Mouse (Mus musculus) embryonic facial prominence, embryonic 14.5 days (tissue): ENCODE measurements around the gene Dnajc9. TPM values are rescaled to one million over a fixed set of nuclear protein-coding genes. Genes with fewer than 3 reads are reported as not detected.

Source experiments
- ATAC-seq: fragments of 200-750 bp; cut with Nextera tagmentation; 2 replicates; pipeline ENCODE4 v1.8.0; 2017; ENCODE audit warnings: low read depth, moderate number of reproducible peaks, moderate TSS enrichment
- DNase-seq: peaks from one replicate; pipeline ENCODE4 v3.0.0-alpha.2; 2015; ENCODE audit warnings: low spot score
- H3K27ac ChIP-seq: fragments of 300-500 bp; sonication (generic); replicated peaks from 2 replicates; pipeline ENCODE4 v1.5.1; 2014; ENCODE audit warnings: low read depth, mild to moderate bottlenecking, low read length, moderate library complexity
- H3K27me3 ChIP-seq: fragments of 300-500 bp; sonication (generic); replicated peaks from 2 replicates; pipeline ENCODE4 v1.6.1; 2014; ENCODE audit warnings: low read length; ENCODE audit not compliant: control insufficient read depth, insufficient read depth
- H3K36me3 ChIP-seq: fragments of 300-500 bp; sonication (generic); 2 replicates; pipeline ENCODE4 v1.6.1; 2014; ENCODE audit warnings: low read length, mixed read lengths; ENCODE audit not compliant: control insufficient read depth, insufficient read depth
- H3K4me1 ChIP-seq: fragments of 300-500 bp; sonication (generic); 2 replicates; pipeline ENCODE4 v1.6.1; 2014; ENCODE audit warnings: antibody characterized with exemption, low read length; ENCODE audit not compliant: control insufficient read depth, insufficient read depth
- H3K4me2 ChIP-seq: fragments of 300-500 bp; sonication (generic); 2 replicates; pipeline ENCODE4 v1.6.1; 2014; ENCODE audit warnings: low read depth, mild to moderate bottlenecking, low read length, moderate library complexity, mixed read lengths
- H3K4me3 ChIP-seq: fragments of 300-500 bp; sonication (generic); 2 replicates; pipeline ENCODE4 v1.5.1; 2014; ENCODE audit warnings: low read depth, mild to moderate bottlenecking, low read length
- H3K9ac ChIP-seq: fragments of 300-500 bp; sonication (generic); 2 replicates; pipeline ENCODE4 v1.6.1; 2014; ENCODE audit warnings: low read depth, mild to moderate bottlenecking, low read length, moderate library complexity, mixed read lengths
- H3K9me3 ChIP-seq: fragments of 300-500 bp; sonication (generic); 2 replicates; pipeline ENCODE4 v1.6.1; 2016; ENCODE audit warnings: low read length; ENCODE audit not compliant: control insufficient read depth
- WGBS: fragments of 180-500 bp; shearing (Covaris S2); extraction: QIAGEN DNeasy Blood & Tissue Kit; methylation state at CpG from one replicate; pipeline ENCODE4 v1.1.7; 2014; 5-methylcytosine and 5-hydroxymethylcytosine counted together
- polyA plus RNA-seq: library from polyadenylated mRNA; unstranded; fragments of >200 nt; fragmentation: Nextera tagmentation; extraction: Ambion mirVana; gene quantifications from 2 replicates; pipeline ENCODE4 v1.2.1, GENCODE M21; 2014

The Dnajc9 gene
- polyA plus RNA-seq, 1 experiment from 2014 or later = 141 TPM

- H3K4me3 ChIP-seq = no peak overlapping the region
- WGBS = 43% methylated on average over 4 of the region's 4 CpGs
- no peaks in the 10 kb centered on the region for H3K27me3 ChIP-seq
- no peak overlapping the region for H3K9ac ChIP-seq
- H3K4me2 ChIP-seq = no peak overlapping the region
- no peak for ATAC-seq
- no peaks in the 10 kb centered on the region for H3K4me1 ChIP-seq
- DNase-seq = no peak
- H3K27ac ChIP-seq = no peak overlapping the region
- H3K36me3 ChIP-seq = no peaks in the 10 kb centered on the region
- no peaks in the 10 kb centered on the region for H3K9me3 ChIP-seq
Observed at GRCm38 (mm10) chr14:20398864-20399263, 10.2 kb upstream of the Dnajc9 start.

- no peaks in the 10 kb centered on the region for H3K4me1 ChIP-seq
- ATAC-seq = no peak
- H3K27ac ChIP-seq = peak overlapping the region; percentile 48
- peak; percentile 35 for DNase-seq
- no peak overlapping the region for H3K4me3 ChIP-seq
- H3K9ac ChIP-seq = no peak overlapping the region
- H3K4me2 ChIP-seq = no peak overlapping the region
- no peaks in the 10 kb centered on the region for H3K36me3 ChIP-seq
- WGBS = 76% methylated on average over 9 of the region's 9 CpGs
- H3K27me3 ChIP-seq = no peaks in the 10 kb centered on the region
- no peaks in the 10 kb centered on the region for H3K9me3 ChIP-seq
Observed at GRCm38 (mm10) chr14:20397220-20397619, 8.5 kb upstream of the Dnajc9 start.

- ATAC-seq = peak; percentile 94
- under 1% methylated on average over 45 of the region's 68 CpGs for WGBS
- H3K36me3 ChIP-seq = peaks cover 20% of the 10 kb centered on the region; the same call in 1 of the 2 replicates
- peak within 1 kb of the TSS; percentile 94 for H3K9ac ChIP-seq
- no peaks in the 10 kb centered on the region for H3K27me3 ChIP-seq
- peak within 1 kb of the TSS; percentile 73 for H3K4me2 ChIP-seq
- DNase-seq = peak; percentile 98
- no peaks in the 10 kb centered on the region for H3K4me1 ChIP-seq
- H3K27ac ChIP-seq = peak within 1 kb of the TSS; percentile 78
- H3K4me3 ChIP-seq = peak within 1 kb of the TSS; percentile 79
- no peaks in the 10 kb centered on the region for H3K9me3 ChIP-seq
Observed at GRCm38 (mm10) chr14:20393205-20393913, 4.6 kb upstream of the Dnajc9 start, which contains the start of gene Mrps16. Mrps16 (minus strand) TSS chr14:20393634.

- Histone ChIP-seq H3K27ac (no peak overlapping the region), H3K4me1 (peaks cover 6% of the 10 kb centered on the region), H3K4me2 (peak overlapping the region; percentile 73), H3K9ac (no peak overlapping the region), H3K36me3 (peaks cover 20% of the 10 kb centered on the region; the same call in 1 of the 2 replicates), H3K9me3 (no peaks in the 10 kb centered on the region), H3K4me3 (no peak overlapping the region), H3K27me3 (no peaks in the 10 kb centered on the region)
- ATAC-seq = no peak
- 88% methylated on average over 3 of the region's 4 CpGs for WGBS
- no peak for DNase-seq
Observed at GRCm38 (mm10) chr14:20392326-20392725, 3.6 kb upstream of the Dnajc9 start.

GRCm38 (mm10) chr14:20389446-20390079 is 853 bp upstream of the Dnajc9 start:
- no peak overlapping the region; the same call in 1 of the 2 replicates for H3K9ac ChIP-seq
- H3K36me3 ChIP-seq = peaks cover 41% of the 10 kb centered on the region
- no peaks in the 10 kb centered on the region for H3K27me3 ChIP-seq
- H3K9me3 ChIP-seq = no peaks in the 10 kb centered on the region
- no peak for ATAC-seq
- H3K4me2 ChIP-seq = peak overlapping the region; percentile 67
- peaks cover 23% of the 10 kb centered on the region for H3K4me1 ChIP-seq
- WGBS = 89% methylated on average over 8 of the region's 8 CpGs
- peak overlapping the region; percentile 72 for H3K27ac ChIP-seq
- H3K4me3 ChIP-seq = peak overlapping the region; percentile 66
- DNase-seq = no peak

- no peaks in the 10 kb centered on the region for H3K9me3 ChIP-seq
- 88% methylated on average over 9 of the region's 9 CpGs for WGBS
- H3K9ac ChIP-seq = no peak overlapping the region
- no peaks in the 10 kb centered on the region for H3K27me3 ChIP-seq
- no peak overlapping the region for H3K27ac ChIP-seq
- no peak overlapping the region for H3K4me2 ChIP-seq
- DNase-seq (no peak), ATAC-seq (no peak)
- no peak overlapping the region for H3K4me3 ChIP-seq
- H3K4me1 ChIP-seq = no peaks in the 10 kb centered on the region
- H3K36me3 ChIP-seq = peaks cover 62% of the 10 kb centered on the region
Observed at GRCm38 (mm10) chr14:20379753-20380430, 8.8 kb downstream of the Dnajc9 start.

- DNase-seq (no peak), ATAC-seq (no peak)
- Histone ChIP-seq H3K9ac (no peak overlapping the region), H3K4me3 (no peak overlapping the region), H3K36me3 (peaks cover 63% of the 10 kb centered on the region), H3K9me3 (no peaks in the 10 kb centered on the region), H3K4me1 (no peaks in the 10 kb centered on the region), H3K4me2 (no peak overlapping the region), H3K27me3 (no peaks in the 10 kb centered on the region), H3K27ac (no peak overlapping the region)
- WGBS = 85% methylated on average over 5 of the region's 5 CpGs
Observed at GRCm38 (mm10) chr14:20379087-20379640, 9.5 kb downstream of the Dnajc9 start.

- no peak overlapping the region for H3K9ac ChIP-seq
- no peak overlapping the region for H3K4me3 ChIP-seq
- H3K4me1 ChIP-seq = no peaks in the 10 kb centered on the region
- H3K27me3 ChIP-seq = no peaks in the 10 kb centered on the region
- WGBS = 36% methylated on average over 13 of the region's 13 CpGs
- peak; percentile 81 for ATAC-seq
- no peak overlapping the region for H3K4me2 ChIP-seq
- DNase-seq = peak; percentile 44
- no peak overlapping the region for H3K27ac ChIP-seq
- peaks cover 63% of the 10 kb centered on the region for H3K36me3 ChIP-seq
- H3K9me3 ChIP-seq = no peaks in the 10 kb centered on the region
Observed at GRCm38 (mm10) chr14:20378313-20379061, 10.2 kb downstream of the Dnajc9 start.
